Mouse (Mus musculus) G1E (cell line): ENCODE data around the gene Mrps27. TPM values are rescaled to one million over a fixed set of nuclear protein-coding genes. Genes with fewer than 3 reads are reported as not detected.

Experiments
- ATAC-seq: 2 replicates; pipeline ENCODE4 v1.8.0; 2016; ENCODE audit warnings: mild to moderate bottlenecking; ENCODE audit not compliant: insufficient number of reproducible peaks, poor library complexity, low FRiP score, severe bottlenecking; ENCODE audit errors: extremely low read depth
- DNase-seq: peaks from one replicate; pipeline ENCODE4 v3.0.0; 2012; ENCODE audit warnings: low spot score
- H3K27me3 ChIP-seq: 2 replicates; pipeline ENCODE4 v1.6.1; 2012; ENCODE audit warnings: mild to moderate bottlenecking, low read length, inconsistent platforms; ENCODE audit not compliant: insufficient read depth
- H3K36me3 ChIP-seq: replicated peaks from 2 replicates; pipeline ENCODE3; 2012; ENCODE audit warnings: mild to moderate bottlenecking, inconsistent platforms
- H3K4me1 ChIP-seq: 2 replicates; pipeline ENCODE4 v1.6.1; 2012; ENCODE audit warnings: low read depth, low read length, inconsistent platforms, mixed read lengths; ENCODE audit not compliant: insufficient read depth
- H3K4me3 ChIP-seq: 2 replicates; pipeline ENCODE4 v1.5.1; 2012; ENCODE audit warnings: low read depth, mild to moderate bottlenecking, inconsistent platforms, low read length, moderate library complexity, mixed read lengths
- H3K9me3 ChIP-seq: replicated peaks from 2 replicates; pipeline ENCODE4 v1.6.1; 2012; ENCODE audit warnings: inconsistent platforms
- CTCF ChIP-seq: IDR thresholded peaks from 2 replicates; pipeline ENCODE4 v1.5.1; 2012; ENCODE audit warnings: low read depth, low read length, inconsistent platforms, mixed read lengths
- GATA1 ChIP-seq: IDR thresholded peaks from 2 replicates; pipeline ENCODE4 v1.6.1; 2012; ENCODE audit warnings: borderline replicate concordance, low read length, inconsistent platforms, mixed read lengths
- GATA2 ChIP-seq: IDR thresholded peaks from 2 replicates; pipeline ENCODE4 v1.6.1; 2012; ENCODE audit warnings: low read depth, low read length, inconsistent platforms, borderline replicate concordance
- POLR2AphosphoS5 ChIP-seq: IDR thresholded peaks from 2 replicates; pipeline ENCODE4 v1.6.1; 2012; ENCODE audit warnings: low read depth, low read length, inconsistent platforms; ENCODE audit not compliant: insufficient replicate concordance
- TAL1 ChIP-seq: conservative IDR thresholded peaks from 2 replicates; pipeline ENCODE4 v1.6.1; 2012; ENCODE audit warnings: low read depth, low read length, inconsistent platforms, mixed read lengths
- polyA plus RNA-seq: library from polyadenylated mRNA; stranded (reverse); fragments of >175 nt; gene quantifications from 2 replicates; pipeline ENCODE4 v1.2.3, GENCODE M21; 2012
- total RNA-seq, 2 experiments: library from RNA; stranded (forward) in 1 of 2; stranded (reverse) in 1 of 2; fragments of 200-1000 nt in 1 of 2; fragments of >200 nt in 1 of 2; fragmentation: Nextera tagmentation in 1 of 2; gene quantifications; 2 replicates each; pipeline ENCODE4 v1.2.3; 2014 to 2017

Mrps27 gene
- total and polyA plus RNA-seq, 3 experiments, result 14.5 to 26.1 (median 18.4) TPM

- H3K27me3 ChIP-seq, result peaks cover 29% of the 10 kb centered on the region
- no peak overlapping the region for H3K4me3 ChIP-seq
- no peaks in the 10 kb centered on the region for H3K4me1 ChIP-seq
- DNase-seq (no peak), ATAC-seq (no peak)
- no peaks in the 10 kb centered on the region for H3K36me3 ChIP-seq
- TF ChIP-seq TAL1, result no peak
- no peak for TF ChIP-seq GATA2
- TF ChIP-seq POLR2AphosphoS5, result no peak
- TF ChIP-seq CTCF, result no peak
- no peak for TF ChIP-seq GATA1
- H3K9me3 ChIP-seq, result no peaks in the 10 kb centered on the region
Measured at GRCm38 (mm10) chr13:99307930-99308359, 36.6 kb upstream of the Mrps27 start.

- no peaks in the 10 kb centered on the region for H3K36me3 ChIP-seq
- H3K27me3 ChIP-seq, result peaks cover 28% of the 10 kb centered on the region
- no peaks in the 10 kb centered on the region for H3K4me1 ChIP-seq
- ATAC-seq (no peak), DNase-seq (no peak)
- no peak for TF ChIP-seq GATA1
- TF ChIP-seq CTCF, result no peak
- TF ChIP-seq TAL1, result no peak
- TF ChIP-seq POLR2AphosphoS5, result no peak
- TF ChIP-seq GATA2, result no peak
- no peaks in the 10 kb centered on the region for H3K9me3 ChIP-seq
- no peak overlapping the region for H3K4me3 ChIP-seq
Measured at GRCm38 (mm10) chr13:99308393-99308792, 36.2 kb upstream of the Mrps27 start.

GRCm38 (mm10) chr13:99314098-99314497, 30.5 kb upstream of the Mrps27 start:
- Histone ChIP-seq H3K9me3 (no peaks in the 10 kb centered on the region), H3K36me3 (peaks cover 8% of the 10 kb centered on the region), H3K4me1 (no peaks in the 10 kb centered on the region), H3K4me3 (no peak overlapping the region), H3K27me3 (peaks cover 23% of the 10 kb centered on the region)
- ATAC-seq (no peak), DNase-seq (no peak)
- TF ChIP-seq GATA1, result no peak
- TF ChIP-seq POLR2AphosphoS5, result no peak
- no peak for TF ChIP-seq TAL1
- no peak for TF ChIP-seq CTCF
- no peak for TF ChIP-seq GATA2

- ATAC-seq, result no peak
- Histone ChIP-seq H3K4me3 (no peak overlapping the region), H3K27me3 (peaks cover 23% of the 10 kb centered on the region), H3K36me3 (peaks cover 14% of the 10 kb centered on the region), H3K4me1 (no peaks in the 10 kb centered on the region), H3K9me3 (no peaks in the 10 kb centered on the region)
- TF ChIP-seq GATA1, result no peak
- no peak for TF ChIP-seq POLR2AphosphoS5
- TF ChIP-seq GATA2, result no peak
- no peak for TF ChIP-seq TAL1
- TF ChIP-seq CTCF, result no peak
- no peak for DNase-seq
Measured at GRCm38 (mm10) chr13:99314657-99315181, 29.9 kb upstream of the Mrps27 start.

GRCm38 (mm10) chr13:99316366-99316765, 28.2 kb upstream of the Mrps27 start:
- no peak for ATAC-seq
- Histone ChIP-seq H3K27me3 (peaks cover 19% of the 10 kb centered on the region), H3K9me3 (no peaks in the 10 kb centered on the region), H3K4me1 (no peaks in the 10 kb centered on the region), H3K4me3 (no peak overlapping the region), H3K36me3 (peaks cover 31% of the 10 kb centered on the region)
- DNase-seq, result no peak
- no peak for TF ChIP-seq POLR2AphosphoS5
- no peak for TF ChIP-seq CTCF
- TF ChIP-seq GATA1, result no peak
- no peak for TF ChIP-seq GATA2
- no peak for TF ChIP-seq TAL1

GRCm38 (mm10) chr13:99317058-99317457, 27.5 kb upstream of the Mrps27 start:
- TF ChIP-seq GATA2 (no peak), TAL1 (no peak), POLR2AphosphoS5 (no peak), CTCF (no peak), GATA1 (no peak)
- DNase-seq (no peak), ATAC-seq (no peak)
- Histone ChIP-seq H3K4me1 (no peaks in the 10 kb centered on the region), H3K4me3 (no peak overlapping the region), H3K36me3 (peaks cover 37% of the 10 kb centered on the region), H3K9me3 (no peaks in the 10 kb centered on the region), H3K27me3 (peaks cover 19% of the 10 kb centered on the region)
